Mouse (Mus musculus): ENCODE measurements around the gene Fhl5. TPM values are rescaled to one million over a fixed set of nuclear protein-coding genes. Genes with fewer than 3 reads are reported as not detected.

Fhl5 gene
- not detected for polyA plus RNA-seq (2017; shearing (Covaris generic))

DNA sequence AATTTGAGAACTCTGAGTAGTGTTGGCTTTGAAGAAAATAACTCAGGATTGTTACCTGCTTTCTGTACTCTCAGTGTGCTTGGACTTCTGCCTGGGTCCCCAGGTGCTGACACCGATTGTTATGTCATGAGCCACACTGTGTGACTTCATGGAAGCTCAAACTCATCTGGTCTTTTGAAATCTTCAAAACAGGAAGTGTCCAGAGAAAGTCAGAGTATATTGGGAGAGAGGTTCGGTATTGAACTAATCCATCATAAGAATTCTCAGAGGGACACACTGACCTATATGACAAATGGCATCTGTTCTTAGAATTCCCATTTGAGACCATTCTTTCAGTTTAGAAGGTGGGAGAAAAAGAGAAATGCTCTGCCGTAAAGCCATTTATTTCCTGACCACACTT lies at the start of gene Fhl5:
Gene Fhl5 (minus strand): TSS at position 101 of the 400 bp plus-strand sequence.

GRCm38 (mm10) chr4:25281671-25282038 lies 39.0 kb upstream of the Fhl5 start, which contains the start of gene Ufl1:
TSS of gene Ufl1 (minus strand) at chr4:25281821.

Other genes with a start within 250 kb of the Fhl5 start
- gene Ufl1, start 38.9 kb upstream of the Fhl5 start, polyA plus RNA-seq (2017; shearing (Covaris generic)) = 10 to 100 TPM; 50.3 to 50.8 TPM

Measured in inflammation-experienced regulatory T-cells (primary cell).